Mouse (Mus musculus) NIH3T3 (cell line): ENCODE measurements around the gene Chd9.
A peak's percentile ranks its signal among the peaks of the same experiment; 100 is the strongest.

Source experiments
- DNase-seq: peaks from one replicate; pipeline ENCODE4 v3.0.0-alpha.2; 2012; ENCODE audit warnings: low read depth

Chd9 gene

DNA sequence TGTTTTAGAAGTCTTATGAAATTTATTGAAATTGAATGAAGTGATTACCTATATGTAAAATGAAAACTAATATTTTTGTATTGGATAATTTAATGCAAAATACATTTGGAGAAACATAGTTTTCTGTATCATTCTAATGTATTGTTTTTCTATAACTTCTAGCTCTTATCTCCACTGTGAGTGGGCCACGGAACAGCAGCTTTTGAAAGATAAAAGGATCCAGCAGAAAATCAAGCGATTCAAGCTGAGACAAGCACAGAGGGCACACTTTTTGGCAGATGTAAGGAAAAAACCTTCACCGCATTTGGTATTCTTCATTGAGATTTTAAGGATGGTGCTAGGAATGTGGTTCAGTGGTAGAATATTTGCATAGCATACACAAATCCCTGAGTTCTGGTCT is 150.6 kb downstream of the Chd9 start:
- DNase-seq: no peak

DNA sequence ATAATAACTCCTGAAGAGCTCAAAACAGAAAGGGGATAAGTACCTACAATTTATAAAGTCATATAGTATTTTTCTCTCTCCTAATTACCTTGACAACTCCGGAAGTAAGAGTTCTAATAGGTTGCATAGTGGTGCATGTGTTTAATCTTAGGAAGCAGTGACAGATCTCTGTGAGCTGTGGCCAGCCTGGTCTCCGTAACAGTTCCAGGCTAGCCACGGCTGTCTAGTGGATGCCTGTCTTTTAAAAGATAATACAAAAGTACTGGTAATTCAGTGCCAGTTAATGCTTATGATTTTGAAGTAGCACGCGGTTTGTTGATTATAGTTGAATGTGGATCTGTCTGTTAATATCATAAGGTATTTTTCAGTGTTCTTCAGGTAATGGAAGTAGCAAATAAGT is 151.1 kb downstream of the Chd9 start:
- DNase-seq: no peak

DNA sequence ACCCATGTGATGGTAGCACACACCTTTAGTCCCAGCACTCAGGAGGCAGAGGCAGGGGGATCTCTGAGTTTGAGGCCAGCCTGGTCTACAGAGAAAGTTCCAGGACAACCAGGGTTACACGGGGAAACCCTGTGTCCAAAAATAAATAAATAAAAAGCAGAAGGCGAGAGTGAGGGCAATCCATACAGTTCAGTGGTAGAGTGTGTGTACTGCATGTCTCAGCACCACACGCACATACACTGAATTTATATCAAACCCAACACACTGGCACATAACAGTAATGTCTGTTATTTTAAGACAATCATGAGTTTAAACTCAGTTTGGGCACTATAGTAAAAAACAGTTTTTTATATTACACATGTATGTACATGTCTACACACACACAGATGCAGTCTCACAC is 153.9 kb downstream of the Chd9 start:
- no peak for DNase-seq

DNA sequence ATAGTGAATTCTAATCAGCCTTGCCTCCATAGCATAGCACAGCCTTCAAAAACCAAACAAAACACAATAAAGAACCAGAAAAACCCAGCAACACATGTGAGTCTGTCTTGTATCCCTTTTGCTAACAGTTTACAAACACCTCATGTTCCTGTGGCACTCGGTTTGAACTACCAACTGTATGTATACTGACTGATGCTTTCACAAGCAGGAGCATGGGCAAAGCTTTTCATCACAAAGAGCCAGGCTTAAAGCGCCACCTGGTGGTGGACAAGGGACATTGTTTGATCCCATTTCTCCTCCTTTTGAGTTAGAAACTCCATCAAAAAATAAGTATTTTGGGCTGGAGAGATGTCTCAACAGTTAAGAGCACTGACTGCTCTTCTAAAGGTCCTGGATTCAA is 191.6 kb downstream of the Chd9 start:
- peak; percentile 94 for DNase-seq

DNA sequence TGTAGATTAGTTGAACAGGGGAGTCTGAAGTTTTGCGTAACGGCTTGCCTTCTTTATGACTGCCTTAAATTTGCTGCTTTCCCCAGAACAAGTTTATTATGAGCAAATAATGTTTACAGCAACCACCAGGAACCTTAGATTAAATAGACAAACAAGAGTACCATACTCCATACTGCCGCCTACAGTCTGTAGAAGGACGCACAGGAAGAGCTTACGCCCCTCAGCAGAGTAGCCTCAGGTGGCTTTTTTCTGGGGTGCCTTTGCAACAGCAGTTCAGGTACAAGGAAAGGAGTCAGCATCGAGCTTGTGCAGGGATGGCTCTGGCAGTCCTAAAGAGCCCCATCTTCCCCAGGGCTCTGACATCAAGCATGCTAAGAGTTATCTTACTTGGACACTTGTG is 206.3 kb downstream of the Chd9 start:
- peak; percentile 10 for DNase-seq

DNA sequence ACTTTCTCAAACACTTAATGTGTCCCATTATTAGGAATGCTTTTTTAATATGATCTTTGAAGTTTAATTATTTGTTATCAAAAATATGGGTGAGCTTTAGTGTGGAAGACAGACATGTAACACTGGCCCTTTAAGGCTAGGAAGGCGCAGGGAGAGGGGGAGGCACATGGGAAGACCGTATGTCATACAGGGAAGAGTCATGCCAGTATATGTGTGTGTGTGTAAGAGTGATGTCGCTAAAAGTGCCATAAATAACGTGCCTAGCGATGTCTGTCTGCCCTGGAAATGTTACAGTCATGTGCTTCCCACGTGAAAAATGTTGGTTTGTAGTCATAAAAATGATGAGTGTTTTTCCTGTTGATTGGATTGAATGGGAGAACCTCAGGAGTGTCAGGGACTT is 208.8 kb downstream of the Chd9 start:
- DNase-seq: no peak

DNA sequence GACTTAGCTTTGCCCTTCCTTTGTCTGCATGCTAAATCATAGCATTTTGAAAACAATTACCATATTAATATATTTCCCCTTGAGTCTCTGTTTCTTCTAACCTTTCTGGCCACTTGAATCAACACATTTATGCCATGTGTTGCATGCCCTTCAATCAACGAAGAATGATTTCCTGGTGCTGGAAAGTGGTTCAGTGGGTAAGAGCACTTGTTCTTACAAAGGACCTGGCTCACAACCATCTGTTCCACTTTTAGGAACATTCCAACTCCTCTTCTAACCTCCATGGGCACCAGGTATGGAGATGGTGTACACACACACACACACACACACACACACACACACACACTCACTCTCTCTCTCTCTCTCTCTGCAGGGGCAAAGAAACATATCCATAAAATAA is 210.5 kb downstream of the Chd9 start:
- no peak for DNase-seq

DNA sequence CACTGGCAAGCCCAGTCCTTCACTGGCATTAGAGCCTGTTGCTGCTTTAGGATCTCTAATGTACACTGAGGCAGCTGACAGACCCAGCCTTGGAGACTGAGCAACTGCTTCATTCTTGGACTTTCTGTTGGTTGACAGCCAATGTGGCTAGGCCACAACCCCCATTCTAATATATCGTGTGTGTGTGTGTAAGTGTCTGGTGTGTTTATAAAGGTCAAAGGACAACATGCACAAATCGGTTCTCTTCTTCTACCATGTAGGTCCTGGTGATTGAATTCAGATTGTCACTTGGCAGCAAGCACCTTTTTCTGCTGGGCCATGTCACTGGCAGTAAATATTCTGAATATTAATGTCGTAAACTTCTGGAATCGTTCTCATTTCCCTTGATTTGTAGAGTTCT is 218.2 kb downstream of the Chd9 start:
- no peak for DNase-seq

DNA sequence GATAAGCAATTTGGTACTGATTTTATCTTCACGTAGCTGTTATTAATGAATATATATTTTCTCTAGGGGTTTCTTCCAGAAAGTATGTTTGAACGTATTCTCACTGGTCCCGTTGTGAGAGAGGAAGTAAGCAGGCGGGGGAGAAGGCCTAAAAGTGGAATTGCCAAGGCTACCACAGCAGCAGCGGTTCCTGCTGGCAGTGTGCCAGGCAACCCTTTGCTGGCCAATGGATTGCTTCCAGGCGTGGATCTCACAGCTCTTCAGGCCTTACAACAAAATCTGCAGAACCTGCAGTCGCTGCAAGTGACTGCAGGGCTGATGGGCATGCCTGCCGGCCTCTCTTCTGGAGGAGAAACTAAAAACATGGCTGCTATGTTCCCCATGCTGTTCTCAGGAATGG is 222.9 kb downstream of the Chd9 start:
- DNase-seq: peak; percentile 51

DNA sequence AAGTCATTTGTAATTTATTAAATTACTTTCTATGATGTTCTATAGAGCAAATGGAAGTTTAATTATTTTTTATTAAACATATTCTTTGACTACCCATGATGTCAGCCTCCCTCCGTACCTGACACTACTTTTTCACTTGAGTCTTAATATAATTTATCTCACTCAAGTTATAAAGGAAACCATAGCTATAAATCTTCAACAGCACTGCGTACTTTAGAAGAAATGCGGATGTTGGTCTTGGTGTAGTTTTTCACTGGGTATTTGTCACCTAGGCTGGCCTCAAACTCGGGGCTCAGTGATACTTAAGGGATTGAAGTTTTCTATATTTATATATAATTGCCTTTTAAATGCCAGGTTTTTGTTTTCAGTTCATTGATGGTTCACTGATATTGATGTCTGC is 226.3 kb downstream of the Chd9 start:
- DNase-seq: no peak

DNA sequence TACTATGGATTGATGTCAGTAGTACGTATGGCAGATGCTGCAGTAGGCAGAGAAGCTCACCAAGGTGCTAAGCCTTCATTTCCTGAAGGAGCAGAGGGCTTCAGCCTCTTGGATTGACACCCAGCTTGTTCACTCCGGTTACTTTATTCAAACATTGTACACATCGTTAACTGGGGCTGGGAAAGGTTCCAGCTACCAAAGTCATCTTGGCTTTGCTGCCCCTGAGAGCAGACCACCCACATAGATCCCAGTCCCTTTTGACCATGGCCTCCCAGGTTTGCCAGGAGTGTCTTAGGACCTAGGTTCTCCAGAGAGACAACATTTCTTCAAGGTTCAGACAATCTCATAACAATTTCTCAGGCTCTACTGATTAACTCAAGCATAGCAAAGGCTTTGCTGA is 228.7 kb downstream of the Chd9 start:
- DNase-seq: no peak

DNA sequence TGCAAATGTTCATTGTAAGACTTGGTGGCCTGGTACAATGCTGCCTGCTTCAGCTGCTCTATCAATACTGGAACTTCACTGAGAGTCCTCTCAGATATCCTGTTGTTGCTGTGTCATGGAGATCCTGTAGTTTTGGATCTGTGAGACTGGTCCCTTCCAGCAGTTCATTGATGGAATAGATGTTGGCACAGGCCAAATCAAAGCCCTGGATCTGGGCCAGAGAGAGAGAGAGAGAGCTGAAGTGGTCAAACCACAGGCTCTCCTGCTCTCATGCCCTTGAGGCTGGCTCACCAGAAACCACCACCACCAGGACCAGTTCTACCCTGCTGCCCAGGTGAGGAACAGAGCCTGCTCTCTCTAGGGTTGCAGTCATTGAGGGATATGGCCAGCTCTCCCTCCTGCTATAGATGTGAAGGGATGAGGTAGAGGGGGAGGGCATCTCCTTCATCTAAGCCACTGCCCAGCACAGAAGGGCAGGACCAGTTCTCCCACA is 231.0 kb downstream of the Chd9 start:
- DNase-seq: peak; percentile 24

DNA sequence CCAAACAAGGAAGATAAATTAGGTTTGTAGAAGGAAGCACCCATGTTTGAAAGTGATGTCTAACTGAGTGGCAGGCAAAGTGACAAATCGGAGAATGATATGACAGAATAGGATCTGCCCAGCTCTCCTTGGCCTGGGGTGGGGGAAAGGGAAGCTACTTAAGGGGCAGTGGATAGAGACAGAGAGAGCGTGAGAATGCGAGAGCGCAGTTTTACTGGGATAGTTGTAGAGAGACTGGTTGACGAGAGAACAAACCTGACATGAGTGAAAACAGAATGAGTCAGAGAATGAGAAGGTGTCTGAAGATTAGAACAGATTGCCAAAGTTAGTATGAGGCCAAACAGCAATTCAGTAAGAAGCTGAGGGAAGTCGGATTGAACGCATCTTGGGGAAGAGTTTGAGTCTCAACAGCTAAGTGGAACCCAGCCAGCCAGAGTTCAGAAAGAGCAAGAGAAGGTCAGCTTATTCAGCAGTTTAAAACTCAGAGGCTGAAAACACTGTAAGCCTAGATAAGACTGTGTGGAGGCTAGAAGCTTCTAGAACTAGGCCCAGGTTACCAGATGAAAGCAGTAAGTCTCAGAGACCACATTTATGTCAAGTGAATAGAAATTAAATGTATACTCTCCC is 231.8 kb downstream of the Chd9 start:
- peak; percentile 43 for DNase-seq

DNA sequence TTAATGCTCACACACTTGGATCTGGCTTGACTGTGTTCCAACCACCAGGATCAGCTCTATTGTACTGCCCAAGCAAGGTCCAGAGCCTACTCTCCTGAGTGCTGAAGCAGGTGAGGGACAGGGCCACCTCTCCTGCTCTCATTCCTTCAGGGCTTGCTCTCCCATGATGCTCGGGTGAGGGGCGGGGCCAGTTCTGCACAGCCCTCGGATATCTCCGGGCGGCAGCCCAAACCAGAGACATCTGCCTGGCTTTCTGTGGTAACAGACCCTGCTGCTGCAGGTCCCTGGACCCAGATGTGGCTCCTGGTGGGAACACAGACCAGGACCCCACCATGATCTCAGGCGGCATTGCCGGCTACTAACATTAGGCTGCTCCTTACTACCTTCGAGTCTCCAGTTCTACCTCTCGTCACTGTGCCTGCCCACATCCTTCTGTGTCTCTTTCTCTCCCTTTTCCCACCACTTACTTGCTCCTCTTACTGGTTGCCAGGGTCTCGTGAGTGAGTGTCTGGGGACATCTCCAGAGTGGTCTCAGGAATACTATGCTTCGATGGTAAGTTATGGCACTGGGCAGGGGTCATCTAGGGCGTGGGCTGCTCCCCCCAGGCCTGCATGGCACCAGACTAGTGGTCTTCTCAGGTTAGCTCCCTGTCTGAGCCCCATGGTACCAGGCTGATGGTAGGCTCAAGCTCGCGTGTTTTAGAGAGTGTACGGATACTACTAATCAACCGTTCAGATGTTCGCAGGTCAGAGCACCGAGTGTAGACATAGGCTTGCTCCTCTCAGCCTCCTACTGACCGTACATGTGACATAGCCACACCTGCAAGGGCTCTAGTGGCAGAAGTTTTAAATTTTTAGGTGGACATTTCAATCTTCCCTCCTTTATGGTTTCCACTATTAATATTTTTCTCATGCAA is 232.7 kb downstream of the Chd9 start:
- DNase-seq: no peak

DNA sequence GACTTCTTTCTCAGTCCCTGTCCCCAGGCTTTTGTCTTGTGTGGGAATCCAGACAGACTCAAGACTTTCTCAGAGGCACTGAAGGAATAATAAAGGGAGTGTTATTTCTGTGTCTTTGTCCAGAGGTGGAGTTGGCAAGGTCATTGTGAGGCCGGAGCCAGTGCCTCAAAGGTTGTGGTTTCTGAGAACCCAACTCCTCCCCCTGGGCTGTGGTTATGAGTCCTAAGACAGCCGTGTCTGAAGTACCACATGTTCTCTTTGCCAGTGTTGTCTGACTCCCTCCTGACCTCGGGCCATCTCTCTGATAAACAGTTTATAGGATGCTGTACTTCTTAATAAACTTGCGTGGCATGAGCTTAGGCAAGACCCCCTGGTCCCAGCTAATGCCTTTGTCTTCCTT is 237.0 kb downstream of the Chd9 start:
- DNase-seq: no peak

DNA sequence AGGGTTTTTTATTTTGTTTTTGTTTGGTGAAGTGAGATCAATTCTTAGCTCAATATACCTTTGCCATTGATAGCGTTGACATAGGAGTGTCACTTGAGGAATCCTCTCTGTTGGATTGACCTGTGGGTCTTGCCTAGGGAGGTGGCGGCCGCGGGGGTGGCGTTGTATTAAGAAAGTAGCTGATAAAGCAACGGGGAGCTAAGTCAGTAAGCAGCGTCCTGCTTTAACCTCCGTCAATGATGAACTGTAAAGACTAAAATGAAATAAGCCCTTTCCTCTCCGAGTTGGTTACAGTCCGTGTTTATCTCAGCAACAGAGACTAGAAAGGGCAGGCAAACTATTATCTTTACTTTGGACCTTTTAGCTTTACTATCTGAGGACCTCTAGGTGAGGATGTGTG is 241.3 kb downstream of the Chd9 start:
- peak; percentile 22 for DNase-seq

DNA sequence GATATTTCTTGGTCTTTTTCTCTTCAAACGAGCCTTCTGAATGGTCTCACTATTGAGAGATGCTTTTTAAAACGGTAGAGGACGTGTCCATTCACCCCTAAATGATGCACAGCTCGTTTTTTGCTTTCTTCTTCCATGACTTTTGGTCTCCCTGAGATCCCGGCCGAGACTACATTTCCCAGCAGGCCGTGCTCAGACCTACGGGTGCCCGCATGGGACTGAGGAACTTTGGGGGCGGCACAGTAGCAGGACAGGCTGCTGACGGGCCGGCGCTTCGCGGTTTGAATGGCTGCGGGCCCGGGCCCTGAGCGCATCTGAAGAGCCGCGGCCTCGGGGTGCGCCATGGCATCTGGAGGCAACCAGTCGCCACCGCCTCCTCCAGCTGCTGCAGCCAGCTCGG is 241.7 kb downstream of the Chd9 start, which contains the start of gene Rbl2:
Gene Rbl2 (plus strand): TSS at position 224 of the 400 bp plus-strand sequence.
- peak; percentile 94 for DNase-seq

DNA sequence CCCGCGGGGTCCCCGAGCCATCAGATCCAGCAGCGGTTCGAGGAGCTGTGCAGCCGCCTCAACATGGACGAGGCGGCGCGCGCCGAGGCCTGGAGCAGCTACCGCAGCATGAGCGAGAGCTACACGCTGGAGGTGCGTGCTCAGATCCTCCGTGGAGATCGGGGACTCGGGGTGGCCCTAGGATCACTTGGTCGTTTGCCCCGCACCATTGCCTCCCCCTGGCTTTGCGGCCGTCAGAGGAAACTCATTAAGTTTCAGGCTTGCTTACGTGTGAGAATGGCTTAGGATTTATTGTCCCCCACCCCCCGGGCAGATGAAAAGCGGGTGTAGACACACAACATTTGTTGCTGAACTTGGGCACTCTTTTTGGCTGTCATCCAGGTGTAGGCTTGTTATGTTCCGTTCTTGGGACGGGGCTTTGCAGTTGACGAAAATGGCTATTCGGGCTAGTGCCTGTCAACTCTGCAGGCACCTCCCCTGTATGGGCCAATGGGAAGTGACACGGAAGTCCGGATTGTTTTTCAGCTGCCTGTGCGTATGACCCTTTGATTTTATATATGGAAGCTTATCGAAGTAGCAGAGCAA is 242.2 kb downstream of the Chd9 start:
- DNase-seq: peak; percentile 90

DNA sequence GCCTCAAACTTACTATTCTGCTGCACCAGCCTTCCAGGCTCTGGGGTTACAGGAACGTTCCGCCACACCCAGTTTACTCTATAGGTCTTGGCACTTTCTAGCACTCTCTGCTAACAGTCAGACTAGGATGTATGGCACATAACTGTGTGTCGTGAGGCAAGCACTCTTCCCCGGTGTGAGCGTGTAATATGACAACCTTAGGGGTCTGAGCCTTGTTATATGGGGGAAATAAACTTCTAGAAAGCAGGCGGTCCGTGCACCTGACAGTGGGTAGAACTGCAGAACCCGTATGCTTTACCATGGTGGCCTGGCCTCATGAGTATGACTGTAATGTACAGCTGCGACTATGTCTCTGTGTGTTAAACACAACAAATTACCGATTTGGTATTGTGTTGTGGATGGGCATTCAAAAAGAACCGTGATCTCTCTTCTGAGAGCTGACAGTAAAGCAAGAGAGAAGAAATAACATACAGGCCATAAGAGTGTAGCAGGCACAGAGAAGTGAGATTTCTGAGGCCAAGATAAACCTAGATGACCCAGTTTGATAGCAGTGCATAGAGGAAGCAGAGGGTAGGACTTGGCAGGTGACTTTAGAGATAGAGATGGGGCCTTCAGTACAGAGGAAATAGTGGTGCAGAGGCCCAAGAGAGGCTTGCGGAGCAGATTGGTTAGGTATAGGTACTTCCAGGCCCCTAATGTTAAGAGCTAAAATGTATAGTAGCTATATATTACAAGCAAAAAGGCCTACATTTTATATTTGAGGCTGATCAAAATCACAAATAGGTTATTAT is 249.1 kb downstream of the Chd9 start:
- DNase-seq: no peak

DNA sequence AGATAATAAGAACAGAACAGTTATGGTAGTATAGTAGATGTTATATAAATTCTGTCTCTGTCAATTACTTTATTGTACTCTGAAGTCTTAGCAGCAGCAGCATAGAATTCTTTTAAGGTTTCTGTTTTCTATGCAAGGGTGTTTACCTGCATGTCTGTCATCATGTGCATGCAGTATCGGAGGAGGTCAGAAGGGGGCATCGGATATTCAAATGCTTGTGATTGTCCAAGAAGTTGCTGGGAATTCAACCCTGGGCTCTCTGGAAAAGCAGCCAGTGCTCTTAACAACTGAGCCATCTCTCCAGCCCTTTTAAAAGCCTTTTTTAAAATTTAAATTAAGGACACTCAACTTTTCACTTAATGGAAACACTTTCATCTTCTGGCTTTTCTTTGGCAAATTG is 251.5 kb downstream of the Chd9 start:
- DNase-seq: peak; percentile 53

DNA sequence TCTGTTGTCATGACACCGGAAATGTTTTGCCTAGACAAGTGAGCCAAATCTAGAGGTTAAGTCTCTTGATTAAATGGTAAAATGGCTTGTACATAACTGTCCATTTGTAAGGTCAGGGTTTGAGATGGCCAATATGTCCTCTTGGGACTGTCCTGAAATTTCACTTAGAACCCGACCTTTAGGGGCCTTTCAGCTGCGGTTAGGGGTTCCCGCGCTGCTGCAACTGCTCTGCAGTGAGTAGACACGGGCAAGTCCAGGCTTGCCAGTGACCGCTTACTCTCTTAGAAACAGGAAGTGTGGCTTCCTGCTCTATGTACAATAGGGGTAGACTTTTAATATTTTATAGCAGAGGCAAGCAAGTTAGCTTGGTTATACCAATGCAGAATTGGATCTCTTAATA is 253.8 kb downstream of the Chd9 start:
- no peak for DNase-seq

DNA sequence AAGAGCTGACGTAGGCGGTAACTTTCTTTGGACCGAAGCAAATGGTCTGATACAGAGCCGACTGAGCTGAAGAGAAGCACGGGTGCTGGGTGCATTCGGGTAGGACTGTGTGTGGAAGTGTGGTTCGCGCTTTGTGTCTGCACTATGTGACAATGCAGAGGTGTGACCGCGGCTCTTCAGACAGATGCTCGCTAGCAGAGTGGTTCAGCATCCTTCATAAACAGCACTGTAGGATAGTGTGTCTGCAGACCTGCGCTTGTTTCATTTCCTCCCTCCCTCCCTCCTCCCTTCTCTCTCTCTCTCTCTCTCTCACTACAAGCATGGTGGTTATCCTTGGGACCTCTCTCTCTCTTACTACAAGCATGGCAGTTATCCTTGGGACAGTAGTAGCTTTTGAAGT is 254.3 kb downstream of the Chd9 start:
- DNase-seq: no peak
